Mouse (Mus musculus) myocyte (in vitro differentiated cells): ENCODE measurements around the gene Shld1.

Experiments
- CEBPB ChIP-seq: IDR thresholded peaks from 2 replicates; pipeline ENCODE4 v1.6.1; 2011; ENCODE audit warnings: mild to moderate bottlenecking, moderate library complexity; ENCODE audit not compliant: poor library complexity, insufficient read depth, severe bottlenecking
- MAX ChIP-seq: IDR thresholded peaks from one replicate; pipeline ENCODE4 v1.6.1; 2011; ENCODE audit warnings: low read depth, mild to moderate bottlenecking, control low read depth
- MYOD1 ChIP-seq, 3 experiments: IDR thresholded peaks; one replicate each; pipeline ENCODE4 v1.6.1; 2011; ENCODE audit warnings: control low read depth in 2 of 3, low read depth in 2 of 3, mild to moderate bottlenecking in 2 of 3, moderate library complexity in 1 of 3; ENCODE audit not compliant: insufficient read length in 2 of 3, control insufficient read depth in 1 of 3
- MYOG ChIP-seq, 3 experiments: IDR thresholded peaks; one replicate each; pipeline ENCODE4 v1.6.1; 2011; ENCODE audit warnings: control low read depth in 2 of 3, low read depth in 2 of 3, mild to moderate bottlenecking in 2 of 3; ENCODE audit not compliant: insufficient read length in 2 of 3, control insufficient read depth in 1 of 3, insufficient read depth in 1 of 3
- POLR2A ChIP-seq: IDR thresholded peaks from one replicate; pipeline ENCODE4 v1.6.1; 2011; ENCODE audit warnings: low read depth, mild to moderate bottlenecking, control low read depth, moderate library complexity; ENCODE audit not compliant: insufficient read length
- POLR2AphosphoS2 ChIP-seq: IDR thresholded peaks from one replicate; pipeline ENCODE4 v1.6.1; 2011; ENCODE audit warnings: low read depth, control low read depth; ENCODE audit not compliant: insufficient read length
- REST ChIP-seq: IDR thresholded peaks from one replicate; pipeline ENCODE4 v1.6.1; 2011; ENCODE audit warnings: mild to moderate bottlenecking, control low read depth, moderate library complexity; ENCODE audit not compliant: insufficient read depth, insufficient read length
- TCF12 ChIP-seq: IDR thresholded peaks from one replicate; pipeline ENCODE4 v1.6.1; 2011; ENCODE audit warnings: mild to moderate bottlenecking, control low read depth; ENCODE audit not compliant: poor library complexity, insufficient read depth, severe bottlenecking
- TCF3 ChIP-seq: IDR thresholded peaks from one replicate; pipeline ENCODE4 v1.6.1; 2011; ENCODE audit warnings: low read depth, control low read depth; ENCODE audit not compliant: insufficient read length
- USF1 ChIP-seq: IDR thresholded peaks from one replicate; pipeline ENCODE4 v1.6.1; 2011; ENCODE audit warnings: low read depth, mild to moderate bottlenecking, control low read depth, moderate library complexity

- no peak for TF ChIP-seq POLR2A
- no peak for TF ChIP-seq MYOD1 (IDR thresholded peaks at IDR 0.05; ENCODE audit: control insufficient read depth in 1 of 3, insufficient read length in 2 of 3, low read depth in 2 of 3)
- TF ChIP-seq USF1, result no peak
- no peak for TF ChIP-seq CEBPB
- TF ChIP-seq POLR2AphosphoS2, result no peak
- no peak for TF ChIP-seq MAX
- no peak for TF ChIP-seq TCF12
- TF ChIP-seq REST, result no peak
- TF ChIP-seq TCF3, result no peak
- no peak for TF ChIP-seq MYOG (IDR thresholded peaks at IDR 0.05; ENCODE audit: control insufficient read depth in 1 of 3, insufficient read depth in 1 of 3, insufficient read length in 2 of 3, low read depth in 2 of 3)
Measured at GRCm38 (mm10) chr2:132643161-132643560, 43.6 kb upstream of the Shld1 start.
